Mouse (Mus musculus) inflammation-experienced regulatory T-cells, adult 16 weeks (primary cell): ENCODE results near the gene Olfr272. TPM values are rescaled to one million over a fixed set of nuclear protein-coding genes. Genes with fewer than 3 reads are reported as not detected.

Experiments
- polyA plus RNA-seq: library from polyadenylated mRNA; unstranded; fragments of 100-300 nt; shearing (Covaris generic); gene quantifications from one replicate; pipeline ENCODE4 v1.2.1, GENCODE M21; 2017

The Olfr272 gene
- polyA plus RNA-seq: not detected

GRCm38 (mm10) chr4:52919078-52919477 lies at the start of gene Olfr272:
Olfr272 (minus strand) TSS chr4:52919178.

GRCm38 (mm10) chr4:52964247-52964646 lies 45.3 kb upstream of the Olfr272 start, which contains the start of gene Olfr270:
Olfr270 (plus strand) TSS chr4:52964547.

Other genes starting within 250 kb of the Olfr272 start
- not detected for gene Olfr275, start 104.6 kb downstream of the Olfr272 start, polyA plus RNA-seq
- not detected for gene Olfr273, start 59.9 kb downstream of the Olfr272 start, polyA plus RNA-seq
- not detected for gene Olfr270, start 45.4 kb upstream of the Olfr272 start, polyA plus RNA-seq
- not detected for gene Nipsnap3a, start 70.1 kb upstream of the Olfr272 start, polyA plus RNA-seq
- gene Nipsnap3b, start 92.7 kb upstream of the Olfr272 start, polyA plus RNA-seq: 81.2 TPM
- 7.0 TPM for gene Abca1, start 240.7 kb upstream of the Olfr272 start, polyA plus RNA-seq